Mouse (Mus musculus): ENCODE results near the gene Rnh1. TPM values are rescaled to one million over a fixed set of nuclear protein-coding genes. Genes with fewer than 3 reads are reported as not detected.

Rnh1 gene
- polyA plus RNA-seq, 1 experiment from 2014 or later = 50.0 TPM

- 95% methylated on average over 8 of the region's 8 CpGs for WGBS
- H3K27ac ChIP-seq (replicated peaks) = no peak overlapping the region
Observed at GRCm38 (mm10) chr7:141196619-141197282, 24.1 kb upstream of the Rnh1 start.

DNA sequence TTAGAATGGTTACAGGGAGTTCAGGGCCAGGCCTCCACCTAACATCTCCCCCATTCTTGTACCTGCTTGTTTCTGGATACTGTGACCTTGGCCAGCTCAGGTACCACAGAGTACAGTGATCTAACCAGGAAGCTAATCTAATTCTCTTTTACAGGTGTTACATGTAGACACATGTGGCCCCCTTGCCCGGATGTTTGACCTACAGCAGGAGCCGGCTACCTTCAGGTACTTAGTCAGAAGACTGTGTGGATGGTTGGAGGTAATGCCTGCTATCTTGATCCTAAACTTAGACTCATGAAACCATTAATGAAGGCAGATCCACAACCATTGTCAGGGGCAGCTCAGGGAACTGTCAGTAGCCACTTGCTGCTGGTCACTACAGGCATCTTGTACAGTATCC, 23.1 kb upstream of the Rnh1 start:
- H3K27ac ChIP-seq (replicated peaks) = no peak overlapping the region
- H3K27me3 ChIP-seq (replicated peaks) = no peaks in the 10 kb centered on the region
- H3K9me3 ChIP-seq (replicated peaks) = no peaks in the 10 kb centered on the region
- peak overlapping the region; percentile 93 for H3K4me2 ChIP-seq
- ATAC-seq (ENCODE audit: low FRiP score) = no peak
- H3K4me3 ChIP-seq (replicated peaks) = no peak overlapping the region
- 95% methylated on average over 2 of the region's 2 CpGs for WGBS
- H3K4me1 ChIP-seq = peaks cover 33% of the 10 kb centered on the region
- peaks cover 15% of the 10 kb centered on the region; the same call in 1 of the 2 replicates for H3K36me3 ChIP-seq
- H3K9ac ChIP-seq (replicated peaks) = no peak overlapping the region

More at GRCm38 (mm10) chr7:141196619-141197282, 24.1 kb upstream of the Rnh1 start:
- H3K4me2 ChIP-seq = no peak overlapping the region
- no peak overlapping the region for H3K4me3 ChIP-seq (replicated peaks)
- peaks cover 32% of the 10 kb centered on the region for H3K4me1 ChIP-seq
- no peak overlapping the region for H3K9ac ChIP-seq (replicated peaks)
- H3K27me3 ChIP-seq (replicated peaks) = no peaks in the 10 kb centered on the region
- H3K9me3 ChIP-seq (replicated peaks) = no peaks in the 10 kb centered on the region
- peaks cover 5% of the 10 kb centered on the region; the same call in 1 of the 2 replicates for H3K36me3 ChIP-seq
- no peak for ATAC-seq (ENCODE audit: low FRiP score)

DNA sequence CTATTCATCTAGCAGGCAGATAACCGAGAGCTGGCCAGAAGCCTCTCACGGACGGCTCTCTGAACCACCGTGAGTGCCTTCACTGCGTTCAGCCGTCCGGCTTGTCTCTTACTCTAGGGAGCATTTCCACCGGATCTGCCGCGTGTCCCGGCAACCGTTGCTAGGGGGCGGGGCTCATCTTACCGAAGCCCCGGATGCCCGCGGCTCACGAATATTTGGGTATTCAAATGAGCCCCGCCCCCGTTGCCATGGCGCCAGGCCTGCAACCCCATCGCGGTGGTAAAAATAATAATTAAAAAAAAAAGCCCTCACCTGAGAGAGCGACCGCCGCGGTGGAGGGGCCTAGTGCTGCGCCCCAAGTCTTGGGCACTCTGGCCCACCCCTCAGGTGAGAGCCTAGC, 22.2 kb upstream of the Rnh1 start:
- H3K27me3 ChIP-seq (replicated peaks) = no peaks in the 10 kb centered on the region
- no peaks in the 10 kb centered on the region for H3K9me3 ChIP-seq (replicated peaks)
- H3K27ac ChIP-seq (replicated peaks) = peak overlapping the region; percentile 81
- H3K4me3 ChIP-seq (replicated peaks) = peak overlapping the region; percentile 86
- under 1% methylated on average over 28 of the region's 28 CpGs for WGBS
- peak; percentile 33 for ATAC-seq (ENCODE audit: low FRiP score)
- H3K4me2 ChIP-seq = peak overlapping the region; percentile 93
- H3K4me1 ChIP-seq = peaks cover 33% of the 10 kb centered on the region
- peaks cover 24% of the 10 kb centered on the region for H3K36me3 ChIP-seq
- H3K9ac ChIP-seq (replicated peaks) = peak overlapping the region; percentile 58

- H3K9me3 ChIP-seq (replicated peaks) = no peaks in the 10 kb centered on the region
- no peaks in the 10 kb centered on the region for H3K27me3 ChIP-seq (replicated peaks)
- under 1% methylated on average over 23 of the region's 23 CpGs for WGBS
- peak overlapping the region; percentile 93 for H3K4me2 ChIP-seq
- no peak for ATAC-seq (ENCODE audit: low FRiP score)
- H3K4me3 ChIP-seq (replicated peaks) = peak overlapping the region; percentile 86
- H3K9ac ChIP-seq (replicated peaks) = peak overlapping the region; percentile 58
- H3K36me3 ChIP-seq = peaks cover 28% of the 10 kb centered on the region
- H3K27ac ChIP-seq (replicated peaks) = peak overlapping the region; percentile 81
- peaks cover 33% of the 10 kb centered on the region for H3K4me1 ChIP-seq
Observed at GRCm38 (mm10) chr7:141194409-141194808, 21.8 kb upstream of the Rnh1 start.

- Histone ChIP-seq H3K4me3 (replicated peaks) (peak within 1 kb of the TSS; percentile 86), H3K4me2 (peak within 1 kb of the TSS; percentile 93), H3K9me3 (replicated peaks) (no peaks in the 10 kb centered on the region), H3K4me1 (peaks cover 33% of the 10 kb centered on the region), H3K27ac (replicated peaks) (peak within 1 kb of the TSS; percentile 83), H3K36me3 (peaks cover 33% of the 10 kb centered on the region), H3K27me3 (replicated peaks) (no peaks in the 10 kb centered on the region), H3K9ac (replicated peaks) (peak within 1 kb of the TSS; percentile 98)
- ATAC-seq (ENCODE audit: low FRiP score) = peak; percentile 96
- WGBS = under 1% methylated on average over 38 of the region's 39 CpGs
Observed at GRCm38 (mm10) chr7:141193948-141194347, 21.3 kb upstream of the Rnh1 start, which contains the start of the genes Hras and Lrrc56. Hras (minus strand) TSS chr7:141194005. Lrrc56 (plus strand) TSS chr7:141194157.

- H3K36me3 ChIP-seq = peaks cover 36% of the 10 kb centered on the region
- no peaks in the 10 kb centered on the region for H3K9me3 ChIP-seq (replicated peaks)
- WGBS = 3% methylated on average over 20 of the region's 43 CpGs
- no peaks in the 10 kb centered on the region for H3K27me3 ChIP-seq (replicated peaks)
- peak overlapping the region; percentile 86 for H3K4me3 ChIP-seq (replicated peaks)
- no peak; the same call in none of the 2 replicates for ATAC-seq (ENCODE audit: low FRiP score)
- H3K9ac ChIP-seq (replicated peaks) = peak overlapping the region; percentile 98
- H3K4me1 ChIP-seq = peaks cover 33% of the 10 kb centered on the region
- peak overlapping the region; percentile 83 for H3K27ac ChIP-seq (replicated peaks)
- peak overlapping the region; percentile 93 for H3K4me2 ChIP-seq
Observed at GRCm38 (mm10) chr7:141193348-141193856, 20.7 kb upstream of the Rnh1 start.

GRCm38 (mm10) chr7:141192776-141193347, 20.2 kb upstream of the Rnh1 start:
- peak overlapping the region; percentile 98 for H3K9ac ChIP-seq (replicated peaks)
- peak overlapping the region; percentile 86 for H3K4me3 ChIP-seq (replicated peaks)
- H3K27ac ChIP-seq (replicated peaks) = peak overlapping the region; percentile 83
- peaks cover 33% of the 10 kb centered on the region for H3K4me1 ChIP-seq
- WGBS = 30% methylated on average over 12 of the region's 12 CpGs
- no peak for ATAC-seq (ENCODE audit: low FRiP score)
- peak overlapping the region; percentile 93 for H3K4me2 ChIP-seq
- no peaks in the 10 kb centered on the region for H3K9me3 ChIP-seq (replicated peaks)
- no peaks in the 10 kb centered on the region for H3K27me3 ChIP-seq (replicated peaks)
- peaks cover 36% of the 10 kb centered on the region for H3K36me3 ChIP-seq

- Histone ChIP-seq H3K4me3 (replicated peaks) (peak overlapping the region; percentile 86; the same call in 1 of the 2 replicates), H3K4me1 (peaks cover 33% of the 10 kb centered on the region), H3K4me2 (peak overlapping the region; percentile 93), H3K27me3 (replicated peaks) (no peaks in the 10 kb centered on the region), H3K27ac (replicated peaks) (no peak overlapping the region), H3K9ac (replicated peaks) (peak overlapping the region; percentile 98; the same call in 1 of the 2 replicates), H3K36me3 (peaks cover 36% of the 10 kb centered on the region), H3K9me3 (replicated peaks) (no peaks in the 10 kb centered on the region)
- WGBS = 91% methylated on average over 24 of the region's 24 CpGs
- ATAC-seq (ENCODE audit: low FRiP score) = no peak
Observed at GRCm38 (mm10) chr7:141191796-141192685, 19.4 kb upstream of the Rnh1 start.

DNA sequence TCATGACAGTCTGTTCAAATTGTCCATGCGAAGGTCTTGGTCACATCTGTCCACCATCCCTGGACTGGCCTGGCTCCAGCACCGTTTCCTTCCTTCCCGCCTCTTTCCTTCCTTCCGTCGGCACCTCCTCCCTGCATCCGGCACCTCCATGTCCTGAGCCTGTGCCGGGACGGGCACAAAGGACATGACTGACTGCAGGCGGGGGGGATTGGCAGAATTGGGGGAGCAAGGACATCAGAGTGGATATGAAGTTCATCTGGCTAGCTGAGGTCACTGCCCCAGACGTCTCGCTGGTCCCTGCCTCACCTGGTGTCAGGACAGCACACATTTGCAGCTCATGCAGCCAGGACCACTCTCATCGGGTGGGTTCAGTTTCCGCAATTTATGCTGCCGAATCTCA, 18.4 kb upstream of the Rnh1 start:
- no peak for ATAC-seq (ENCODE audit: low FRiP score)
- H3K9me3 ChIP-seq (replicated peaks) = no peaks in the 10 kb centered on the region
- peaks cover 33% of the 10 kb centered on the region for H3K4me1 ChIP-seq
- no peaks in the 10 kb centered on the region for H3K27me3 ChIP-seq (replicated peaks)
- H3K27ac ChIP-seq (replicated peaks) = no peak overlapping the region
- H3K4me2 ChIP-seq = no peak overlapping the region
- peaks cover 36% of the 10 kb centered on the region for H3K36me3 ChIP-seq
- WGBS = 89% methylated on average over 14 of the region's 14 CpGs
- H3K9ac ChIP-seq (replicated peaks) = no peak overlapping the region
- H3K4me3 ChIP-seq (replicated peaks) = no peak overlapping the region

GRCm38 (mm10) chr7:141190220-141190619, 17.6 kb upstream of the Rnh1 start:
- H3K4me2 ChIP-seq = no peak overlapping the region
- 97% methylated on average over 3 of the region's 3 CpGs for WGBS
- H3K9me3 ChIP-seq (replicated peaks) = no peaks in the 10 kb centered on the region
- peaks cover 27% of the 10 kb centered on the region for H3K4me1 ChIP-seq
- no peak overlapping the region for H3K4me3 ChIP-seq (replicated peaks)
- peaks cover 36% of the 10 kb centered on the region for H3K36me3 ChIP-seq
- H3K27ac ChIP-seq (replicated peaks) = no peak overlapping the region
- no peak for ATAC-seq (ENCODE audit: low FRiP score)
- H3K9ac ChIP-seq (replicated peaks) = no peak overlapping the region
- no peaks in the 10 kb centered on the region for H3K27me3 ChIP-seq (replicated peaks)

DNA sequence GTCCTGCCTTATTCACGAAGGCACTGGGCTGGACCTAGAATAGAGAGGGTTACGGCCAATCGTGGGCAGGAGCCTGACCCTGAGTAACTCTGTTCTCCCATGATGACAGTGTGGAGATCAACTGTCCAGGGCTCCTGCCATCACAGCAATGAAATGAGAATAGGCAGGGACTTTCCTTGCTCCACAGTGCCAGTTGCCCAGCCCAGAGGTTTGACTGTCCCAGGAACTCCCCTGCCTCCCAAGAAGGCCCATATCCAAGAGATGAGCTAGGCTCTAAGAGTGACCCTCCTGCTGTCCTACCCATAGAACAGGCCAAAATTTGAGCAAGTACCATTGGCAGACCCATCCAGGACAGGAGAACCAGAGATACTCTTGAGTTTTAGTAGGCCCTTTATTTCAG, 16.1 kb upstream of the Rnh1 start:
- Histone ChIP-seq H3K27me3 (replicated peaks) (no peaks in the 10 kb centered on the region), H3K4me2 (no peak overlapping the region), H3K4me1 (peaks cover 16% of the 10 kb centered on the region), H3K9me3 (replicated peaks) (no peaks in the 10 kb centered on the region), H3K4me3 (replicated peaks) (no peak overlapping the region), H3K27ac (replicated peaks) (no peak overlapping the region), H3K9ac (replicated peaks) (no peak overlapping the region), H3K36me3 (peaks cover 36% of the 10 kb centered on the region)
- ATAC-seq (ENCODE audit: low FRiP score) = no peak
- 93% methylated on average over 3 of the region's 3 CpGs for WGBS

Measured in neural tube, embryonic 15.5 days (tissue).